Mouse (Mus musculus) heart, postnatal 0 days (tissue): Measurements from ENCODE around the gene Il17c. TPM values are rescaled to one million over a fixed set of nuclear protein-coding genes. Genes with fewer than 3 reads are reported as not detected.

Source experiments
- ATAC-seq: fragments of 200-750 bp; cut with Nextera tagmentation; 2 replicates; pipeline ENCODE4 v1.8.0; 2017; ENCODE audit warnings: low read depth, moderate number of reproducible peaks, moderate library complexity; ENCODE audit not compliant: insufficient read depth
- DNase-seq: peaks from one replicate; pipeline ENCODE4 v3.0.0-alpha.2; 2016; ENCODE audit warnings: low spot score
- H3K27ac ChIP-seq: fragments of 300-500 bp; sonication (generic); 2 replicates; pipeline ENCODE4 v1.5.1; 2014; ENCODE audit warnings: low read depth, mild to moderate bottlenecking
- H3K27me3 ChIP-seq: fragments of 300-500 bp; sonication (generic); 2 replicates; pipeline ENCODE4 v1.6.1; 2014; ENCODE audit warnings: low read length, mixed read lengths; ENCODE audit not compliant: control insufficient read depth, insufficient read depth
- H3K36me3 ChIP-seq: fragments of 300-500 bp; sonication (generic); replicated peaks from 2 replicates; pipeline ENCODE4 v1.6.1; 2014; ENCODE audit warnings: low read length, mixed read lengths; ENCODE audit not compliant: control insufficient read depth, insufficient read depth
- H3K4me1 ChIP-seq: fragments of 300-500 bp; sonication (generic); 2 replicates; pipeline ENCODE4 v1.6.1; 2014; ENCODE audit warnings: antibody characterized with exemption; ENCODE audit not compliant: control insufficient read depth, insufficient read depth
- H3K4me2 ChIP-seq: fragments of 300-500 bp; sonication (generic); 2 replicates; pipeline ENCODE4 v1.6.1; 2014; ENCODE audit warnings: low read depth, mild to moderate bottlenecking, low read length, moderate library complexity
- H3K4me3 ChIP-seq: fragments of 300-500 bp; sonication (generic); 2 replicates; pipeline ENCODE4 v1.5.1; 2014; ENCODE audit warnings: low read depth, low read length
- H3K9ac ChIP-seq: fragments of 300-500 bp; sonication (generic); replicated peaks from 2 replicates; pipeline ENCODE4 v1.6.1; 2014; ENCODE audit warnings: low read depth, low read length, mixed read lengths
- H3K9me3 ChIP-seq: fragments of 300-500 bp; sonication (generic); replicated peaks from 2 replicates; pipeline ENCODE4 v1.6.1; 2016; ENCODE audit warnings: low read length; ENCODE audit not compliant: control insufficient read depth
- CTCF ChIP-seq: IDR thresholded peaks from 2 replicates; pipeline ENCODE4 v1.5.1; 2016; ENCODE audit warnings: antibody characterized with exemption, control low read depth, low read depth
- EP300 ChIP-seq: IDR thresholded peaks from 2 replicates; pipeline ENCODE4 v1.6.1; 2016; ENCODE audit warnings: antibody characterized with exemption, low read depth
- WGBS: fragments of 180-500 bp; shearing (Covaris S2); extraction: QIAGEN DNeasy Blood & Tissue Kit; methylation state at CpG from one replicate; pipeline ENCODE4 v1.1.7; 2014; 5-methylcytosine and 5-hydroxymethylcytosine counted together
- polyA plus RNA-seq: library from polyadenylated mRNA; unstranded; fragments of >200 nt; fragmentation: Nextera tagmentation; extraction: Ambion mirVana; gene quantifications from 2 replicates; pipeline ENCODE4 v1.2.1, GENCODE M21; 2015
- total RNA-seq: library from RNA; depleted of rRNA; stranded (reverse); fragments of >200 nt; gene quantifications from 2 replicates; pipeline ENCODE4 v1.2.3, GENCODE M21; 2014; ENCODE audit warnings: low replicate concordance

Gene Il17c
- total and polyA plus RNA-seq, 2 experiments from 2014 or later = not detected

DNA sequence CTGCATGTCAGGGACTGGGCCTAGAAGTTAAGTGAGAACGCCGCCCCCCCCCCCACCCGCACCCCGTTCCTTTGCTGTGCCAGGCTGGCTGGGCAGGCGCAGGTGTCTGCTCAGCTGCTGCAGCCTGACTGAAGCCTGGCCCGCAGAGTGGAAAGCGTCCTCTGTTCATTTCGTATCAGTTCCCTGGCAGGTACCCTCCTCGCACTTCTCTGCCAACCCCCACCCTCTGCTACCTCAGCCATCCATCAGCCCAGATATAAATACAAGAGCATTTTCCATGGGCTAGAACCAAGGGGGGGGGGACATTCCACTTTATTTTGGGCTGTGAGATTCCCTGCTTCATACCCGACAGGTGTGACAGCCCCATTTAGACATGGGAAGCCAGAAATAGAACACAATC, 30.3 kb downstream of the Il17c start:
- DNase-seq (no peak), ATAC-seq (peak; percentile 22)
- TF ChIP-seq CTCF = no peak
- no peak for TF ChIP-seq EP300
- H3K36me3 ChIP-seq = no peaks in the 10 kb centered on the region
- no peak overlapping the region for H3K4me3 ChIP-seq
- H3K27me3 ChIP-seq = no peaks in the 10 kb centered on the region
- no peak overlapping the region for H3K4me2 ChIP-seq
- H3K9ac ChIP-seq = no peak overlapping the region
- 62% methylated on average over 10 of the region's 10 CpGs for WGBS
- peaks cover 16% of the 10 kb centered on the region for H3K4me1 ChIP-seq
- H3K27ac ChIP-seq = peak overlapping the region; percentile 60
- no peaks in the 10 kb centered on the region for H3K9me3 ChIP-seq

DNA sequence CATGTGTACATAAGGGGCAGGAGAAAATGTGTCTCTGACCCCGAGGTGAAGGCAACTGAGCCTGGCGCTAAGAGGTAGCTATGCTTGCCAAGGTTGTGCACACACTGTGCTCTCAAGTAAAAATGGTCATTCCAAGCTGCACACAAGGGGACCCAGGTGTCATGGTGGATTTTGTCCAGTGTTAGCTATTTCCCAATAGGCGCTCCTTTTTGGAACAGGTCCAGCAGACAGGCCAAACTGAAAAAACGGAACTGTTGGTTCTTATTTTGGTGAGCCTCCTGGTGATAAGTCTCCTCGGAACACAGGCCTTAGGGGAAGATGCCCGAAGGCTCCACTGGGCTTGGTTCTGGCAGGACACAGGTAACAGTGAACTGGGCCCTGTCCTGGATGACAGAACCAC, 32.6 kb downstream of the Il17c start:
- Histone ChIP-seq H3K4me1 (peaks cover 16% of the 10 kb centered on the region), H3K27me3 (peaks cover 5% of the 10 kb centered on the region; the same call in 1 of the 2 replicates), H3K4me2 (no peak overlapping the region), H3K4me3 (no peak overlapping the region), H3K9ac (no peak overlapping the region), H3K27ac (no peak overlapping the region), H3K9me3 (no peaks in the 10 kb centered on the region), H3K36me3 (no peaks in the 10 kb centered on the region)
- ATAC-seq = no peak
- DNase-seq = no peak
- WGBS = 83% methylated on average over 6 of the region's 6 CpGs
- TF ChIP-seq EP300 = no peak
- no peak for TF ChIP-seq CTCF

DNA sequence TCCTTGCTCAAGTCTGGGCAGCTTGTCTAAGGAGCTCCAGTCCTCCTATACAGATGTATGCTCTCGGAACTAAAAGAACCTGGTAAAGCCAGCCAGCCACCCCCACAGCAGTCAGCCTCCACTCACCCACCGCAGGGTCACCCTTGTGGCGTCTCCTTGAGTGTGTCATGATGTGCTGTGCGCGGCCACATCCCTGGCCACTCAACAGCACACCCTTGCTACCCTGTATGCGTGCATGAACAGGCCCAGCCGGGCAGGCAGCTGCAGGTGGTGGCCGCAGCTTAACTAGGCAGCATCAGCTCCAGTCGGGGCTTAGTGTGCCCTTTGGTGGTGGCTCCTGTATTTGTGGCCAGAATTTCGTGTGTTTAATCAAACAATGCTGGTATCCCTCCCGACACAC, 35.4 kb downstream of the Il17c start:
- Histone ChIP-seq H3K4me2 (no peak overlapping the region), H3K9ac (no peak overlapping the region), H3K9me3 (no peaks in the 10 kb centered on the region), H3K4me3 (no peak overlapping the region), H3K4me1 (peaks cover 15% of the 10 kb centered on the region), H3K27me3 (peaks cover 22% of the 10 kb centered on the region), H3K36me3 (no peaks in the 10 kb centered on the region), H3K27ac (no peak overlapping the region)
- DNase-seq (no peak), ATAC-seq (no peak)
- WGBS = 60% methylated on average over 11 of the region's 11 CpGs
- TF ChIP-seq CTCF = no peak
- no peak for TF ChIP-seq EP300

DNA sequence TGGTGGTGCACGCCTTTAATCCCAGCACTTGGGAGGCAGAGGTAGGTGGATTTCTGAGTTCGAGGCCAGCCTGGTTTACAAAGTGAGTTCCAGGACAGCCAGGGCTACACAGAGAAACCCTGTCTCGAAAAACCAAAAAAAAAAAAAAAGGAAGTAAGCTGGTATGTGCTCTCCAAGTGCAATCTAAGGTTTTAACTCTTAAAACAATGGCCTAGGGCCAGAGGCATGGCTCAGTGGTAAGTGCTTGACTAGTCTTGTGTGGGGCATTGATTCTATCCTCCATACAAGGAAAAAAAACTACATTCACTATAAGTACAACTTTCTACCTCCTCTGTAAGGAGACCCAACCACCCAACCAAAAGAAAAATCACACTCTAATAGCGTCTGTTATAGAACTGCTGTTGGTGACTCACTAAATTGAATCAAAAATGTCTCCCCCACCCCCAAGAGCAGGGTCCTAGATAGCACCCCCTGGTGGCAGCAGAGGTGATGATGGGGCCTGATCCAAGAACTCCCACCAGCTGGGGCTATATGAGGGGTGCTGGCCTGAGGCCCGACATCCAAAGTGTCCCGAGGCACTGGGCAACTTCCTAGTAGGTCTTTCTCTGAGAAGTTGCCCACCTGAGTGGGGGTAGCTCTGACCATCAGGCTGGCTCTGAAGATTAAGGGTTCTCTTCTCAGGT, 37.5 kb downstream of the Il17c start:
- Histone ChIP-seq H3K9ac (no peak overlapping the region), H3K4me2 (no peak overlapping the region; the same call in 1 of the 2 replicates), H3K9me3 (no peaks in the 10 kb centered on the region), H3K27me3 (peaks cover 28% of the 10 kb centered on the region), H3K27ac (no peak overlapping the region), H3K36me3 (no peaks in the 10 kb centered on the region), H3K4me3 (no peak overlapping the region), H3K4me1 (peaks cover 9% of the 10 kb centered on the region)
- DNase-seq = no peak
- TF ChIP-seq CTCF (peak; percentile 33), EP300 (no peak)
- 55% methylated on average over 4 of the region's 6 CpGs for WGBS
- ATAC-seq = no peak

DNA sequence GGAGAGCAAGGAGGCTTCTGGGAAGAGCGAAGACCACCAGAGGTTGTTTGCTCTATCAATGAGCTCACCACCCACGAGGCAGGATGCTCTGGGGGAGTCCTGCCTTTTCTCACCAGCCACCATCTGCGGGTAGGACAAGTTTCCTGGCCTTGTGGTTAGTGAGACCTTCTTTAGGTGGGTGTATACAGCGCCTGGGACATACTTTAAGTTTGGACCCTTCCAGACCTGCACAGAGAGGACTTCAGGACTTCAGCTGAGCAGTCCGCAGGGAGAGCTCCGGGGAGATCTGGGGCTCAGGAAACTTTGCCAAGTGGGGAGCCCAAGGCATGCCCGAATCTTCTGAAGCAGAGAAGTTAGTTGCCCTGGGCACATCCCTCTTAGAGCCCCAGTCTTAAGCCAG, 38.2 kb downstream of the Il17c start:
- H3K36me3 ChIP-seq = no peaks in the 10 kb centered on the region
- DNase-seq (no peak), ATAC-seq (no peak)
- peak overlapping the region; percentile 44; the same call in 1 of the 2 replicates for H3K9ac ChIP-seq
- no peaks in the 10 kb centered on the region for H3K9me3 ChIP-seq
- peak overlapping the region; percentile 73 for H3K4me2 ChIP-seq
- no peak for TF ChIP-seq CTCF
- TF ChIP-seq EP300 = no peak
- H3K27me3 ChIP-seq = peaks cover 28% of the 10 kb centered on the region
- peak overlapping the region; percentile 44 for H3K4me3 ChIP-seq
- no peak overlapping the region for H3K27ac ChIP-seq
- peaks cover 9% of the 10 kb centered on the region for H3K4me1 ChIP-seq
- WGBS = 30% methylated on average over 7 of the region's 7 CpGs
